Mouse (Mus musculus): ENCODE measurements around the gene Ctnna3. TPM values are rescaled to one million over a fixed set of nuclear protein-coding genes. Genes with fewer than 3 reads are reported as not detected.
A peak's percentile ranks its signal among the peaks of the same experiment; 100 is the strongest.

Gene Ctnna3
- total and polyA plus RNA-seq, 2 experiments from 2014 or later: 18.6 to 62.6 TPM

GRCm38 (mm10) chr10:63541754-63542153 lies 111.9 kb downstream of the Ctnna3 start:
- 5% methylated on average over 5 of the region's 5 CpGs for WGBS
- Histone ChIP-seq H3K27me3 (ENCODE audit: control insufficient read depth, insufficient read depth, low read length) (no peaks in the 10 kb centered on the region), H3K9ac (replicated peaks; ENCODE audit: low read depth, low read length) (peak overlapping the region; percentile 29; the same call in 1 of the 2 replicates), H3K9me3 (replicated peaks; ENCODE audit: control insufficient read depth, low read length) (no peaks in the 10 kb centered on the region), H3K36me3 (replicated peaks; ENCODE audit: control insufficient read depth, insufficient read depth, low read length) (0 out of 2 replicates have a peak, but pooled peaks cover 12% of the 10 kb centered on the region), H3K4me3 (ENCODE audit: low read depth, low read length) (no peak overlapping the region), H3K4me1 (ENCODE audit: control insufficient read depth, insufficient read depth) (peaks cover 20% of the 10 kb centered on the region), H3K4me2 (ENCODE audit: low read depth, low read length) (0 out of 2 replicates have a peak overlapping the region, but pooled peaks have one; percentile 3), H3K27ac (ENCODE audit: low read depth) (peak overlapping the region; percentile 93)
- ATAC-seq (ENCODE audit: insufficient read depth, low read depth): peak; percentile 98
- peak; percentile 91 for DNase-seq (ENCODE audit: low spot score)
- TF ChIP-seq CTCF (IDR thresholded peaks at IDR 0.05; ENCODE audit: low read depth) (no peak), EP300 (IDR thresholded peaks at IDR 0.05; ENCODE audit: low read depth) (no peak)

- Histone ChIP-seq H3K9me3 (replicated peaks; ENCODE audit: control insufficient read depth, low read length) (no peaks in the 10 kb centered on the region), H3K27me3 (ENCODE audit: control insufficient read depth, insufficient read depth, low read length) (no peaks in the 10 kb centered on the region), H3K27ac (ENCODE audit: low read depth) (peak overlapping the region; percentile 93), H3K9ac (replicated peaks; ENCODE audit: low read depth, low read length) (peak overlapping the region; percentile 29; the same call in 1 of the 2 replicates), H3K36me3 (replicated peaks; ENCODE audit: control insufficient read depth, insufficient read depth, low read length) (0 out of 2 replicates have a peak, but pooled peaks cover 12% of the 10 kb centered on the region), H3K4me2 (ENCODE audit: low read depth, low read length) (no peak overlapping the region), H3K4me1 (ENCODE audit: control insufficient read depth, insufficient read depth) (peaks cover 25% of the 10 kb centered on the region), H3K4me3 (ENCODE audit: low read depth, low read length) (no peak overlapping the region)
- DNase-seq (ENCODE audit: low spot score) (peak; percentile 9), ATAC-seq (ENCODE audit: insufficient read depth, low read depth) (no peak; the same call in 1 of the 2 replicates)
- TF ChIP-seq CTCF (IDR thresholded peaks at IDR 0.05; ENCODE audit: low read depth): no peak
- no peak for TF ChIP-seq EP300 (IDR thresholded peaks at IDR 0.05; ENCODE audit: low read depth)
- WGBS: 37% methylated on average over 6 of the region's 6 CpGs
Observed at GRCm38 (mm10) chr10:63542493-63542892, 112.6 kb downstream of the Ctnna3 start.

DNA sequence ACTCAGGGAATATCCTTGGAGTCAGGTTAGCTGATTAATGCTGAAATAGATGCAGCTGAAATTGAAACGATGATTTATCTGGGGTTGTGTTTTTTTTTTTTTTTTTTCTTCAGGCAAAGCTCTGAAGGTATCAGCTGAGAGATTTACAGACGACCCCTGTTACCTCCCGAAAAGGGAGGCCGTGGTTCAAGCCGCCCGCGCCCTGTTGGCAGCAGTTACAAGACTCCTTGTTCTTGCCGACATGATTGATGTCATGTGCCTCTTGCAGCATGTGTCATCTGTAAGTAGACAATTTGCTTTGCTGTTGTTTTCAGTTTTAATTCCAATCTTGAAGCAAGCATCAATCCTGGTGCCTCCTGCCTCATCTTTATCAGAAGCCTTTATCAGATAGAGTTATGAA lies 136.8 kb downstream of the Ctnna3 start:
- Histone ChIP-seq H3K36me3 (replicated peaks; ENCODE audit: control insufficient read depth, insufficient read depth, low read length) (peaks cover 18% of the 10 kb centered on the region), H3K4me2 (ENCODE audit: low read depth, low read length) (no peak overlapping the region), H3K4me1 (ENCODE audit: control insufficient read depth, insufficient read depth) (0 out of 2 replicates have a peak, but pooled peaks cover 3% of the 10 kb centered on the region), H3K27ac (ENCODE audit: low read depth) (no peak overlapping the region), H3K9me3 (replicated peaks; ENCODE audit: control insufficient read depth, low read length) (no peaks in the 10 kb centered on the region), H3K9ac (replicated peaks; ENCODE audit: low read depth, low read length) (no peak overlapping the region), H3K4me3 (ENCODE audit: low read depth, low read length) (no peak overlapping the region), H3K27me3 (ENCODE audit: control insufficient read depth, insufficient read depth, low read length) (no peaks in the 10 kb centered on the region)
- DNase-seq (ENCODE audit: low spot score) (no peak), ATAC-seq (ENCODE audit: insufficient read depth, low read depth) (no peak)
- 64% methylated on average over 8 of the region's 8 CpGs for WGBS
- TF ChIP-seq EP300 (IDR thresholded peaks at IDR 0.05; ENCODE audit: low read depth) (no peak), CTCF (IDR thresholded peaks at IDR 0.05; ENCODE audit: low read depth) (no peak)

- ATAC-seq (ENCODE audit: insufficient read depth, low read depth) (peak; percentile 20; the same call in 1 of the 2 replicates), DNase-seq (ENCODE audit: low spot score) (no peak)
- peaks cover 18% of the 10 kb centered on the region for H3K36me3 ChIP-seq (replicated peaks; ENCODE audit: control insufficient read depth, insufficient read depth, low read length)
- H3K9ac ChIP-seq (replicated peaks; ENCODE audit: low read depth, low read length): no peak overlapping the region
- no peaks in the 10 kb centered on the region for H3K9me3 ChIP-seq (replicated peaks; ENCODE audit: control insufficient read depth, low read length)
- no peak overlapping the region for H3K4me3 ChIP-seq (ENCODE audit: low read depth, low read length)
- H3K27me3 ChIP-seq (ENCODE audit: control insufficient read depth, insufficient read depth, low read length): no peaks in the 10 kb centered on the region
- no peak overlapping the region for H3K27ac ChIP-seq (ENCODE audit: low read depth)
- H3K4me1 ChIP-seq (ENCODE audit: control insufficient read depth, insufficient read depth): no peaks in the 10 kb centered on the region
- TF ChIP-seq EP300 (IDR thresholded peaks at IDR 0.05; ENCODE audit: low read depth) (no peak), CTCF (IDR thresholded peaks at IDR 0.05; ENCODE audit: low read depth) (no peak)
- no peak overlapping the region for H3K4me2 ChIP-seq (ENCODE audit: low read depth, low read length)
Observed at GRCm38 (mm10) chr10:63571561-63571960, 141.7 kb downstream of the Ctnna3 start.

DNA sequence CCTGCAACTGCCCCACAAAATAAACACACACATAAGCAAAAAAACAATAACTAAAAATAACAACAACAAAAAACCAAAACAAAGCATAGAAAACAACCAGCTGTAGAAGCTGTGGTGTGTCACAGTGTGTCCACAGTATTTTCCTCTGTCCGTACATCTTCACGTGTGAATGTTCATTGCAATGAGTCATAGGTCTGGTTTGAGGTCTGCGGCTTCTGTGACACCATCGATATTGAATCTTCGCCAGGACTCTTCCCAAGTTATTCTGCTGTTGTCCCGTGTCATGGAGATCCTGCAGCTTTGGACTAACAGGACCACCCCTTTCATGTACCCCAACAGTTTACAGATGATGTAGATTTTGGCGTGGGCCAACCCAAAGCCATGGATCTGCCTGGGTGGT lies 143.0 kb downstream of the Ctnna3 start:
- no peak for TF ChIP-seq EP300 (IDR thresholded peaks at IDR 0.05; ENCODE audit: low read depth)
- TF ChIP-seq CTCF (IDR thresholded peaks at IDR 0.05; ENCODE audit: low read depth): no peak
- Histone ChIP-seq H3K27ac (ENCODE audit: low read depth) (no peak overlapping the region), H3K4me2 (ENCODE audit: low read depth, low read length) (no peak overlapping the region), H3K9me3 (replicated peaks; ENCODE audit: control insufficient read depth, low read length) (no peaks in the 10 kb centered on the region), H3K36me3 (replicated peaks; ENCODE audit: control insufficient read depth, insufficient read depth, low read length) (peaks cover 11% of the 10 kb centered on the region; the same call in 1 of the 2 replicates), H3K9ac (replicated peaks; ENCODE audit: low read depth, low read length) (no peak overlapping the region), H3K4me3 (ENCODE audit: low read depth, low read length) (no peak overlapping the region), H3K27me3 (ENCODE audit: control insufficient read depth, insufficient read depth, low read length) (no peaks in the 10 kb centered on the region), H3K4me1 (ENCODE audit: control insufficient read depth, insufficient read depth) (no peaks in the 10 kb centered on the region)
- WGBS: 87% methylated on average over 7 of the region's 7 CpGs
- ATAC-seq (ENCODE audit: insufficient read depth, low read depth) (no peak), DNase-seq (ENCODE audit: low spot score) (no peak)

- Histone ChIP-seq H3K27ac (ENCODE audit: low read depth) (no peak overlapping the region), H3K4me1 (ENCODE audit: control insufficient read depth, insufficient read depth) (no peaks in the 10 kb centered on the region), H3K36me3 (replicated peaks; ENCODE audit: control insufficient read depth, insufficient read depth, low read length) (peaks cover 6% of the 10 kb centered on the region; the same call in 1 of the 2 replicates), H3K27me3 (ENCODE audit: control insufficient read depth, insufficient read depth, low read length) (no peaks in the 10 kb centered on the region), H3K4me3 (ENCODE audit: low read depth, low read length) (no peak overlapping the region), H3K9ac (replicated peaks; ENCODE audit: low read depth, low read length) (no peak overlapping the region), H3K9me3 (replicated peaks; ENCODE audit: control insufficient read depth, low read length) (no peaks in the 10 kb centered on the region), H3K4me2 (ENCODE audit: low read depth, low read length) (no peak overlapping the region)
- TF ChIP-seq EP300 (IDR thresholded peaks at IDR 0.05; ENCODE audit: low read depth) (no peak), CTCF (IDR thresholded peaks at IDR 0.05; ENCODE audit: low read depth) (peak; percentile 60)
- WGBS: 88% methylated on average over 7 of the region's 7 CpGs
- DNase-seq (ENCODE audit: low spot score): no peak
- ATAC-seq (ENCODE audit: insufficient read depth, low read depth): no peak; the same call in 1 of the 2 replicates
Observed at GRCm38 (mm10) chr10:63574100-63574609, 144.3 kb downstream of the Ctnna3 start.
